Mouse (Mus musculus): ENCODE measurements at regions not wholly inside any gene's neighbourhood (a gene's known extent, or its start where the extent isn't known, plus 50 kb on each side); places are given as distances from the start of the nearest gene placed in this dataset.

DNA sequence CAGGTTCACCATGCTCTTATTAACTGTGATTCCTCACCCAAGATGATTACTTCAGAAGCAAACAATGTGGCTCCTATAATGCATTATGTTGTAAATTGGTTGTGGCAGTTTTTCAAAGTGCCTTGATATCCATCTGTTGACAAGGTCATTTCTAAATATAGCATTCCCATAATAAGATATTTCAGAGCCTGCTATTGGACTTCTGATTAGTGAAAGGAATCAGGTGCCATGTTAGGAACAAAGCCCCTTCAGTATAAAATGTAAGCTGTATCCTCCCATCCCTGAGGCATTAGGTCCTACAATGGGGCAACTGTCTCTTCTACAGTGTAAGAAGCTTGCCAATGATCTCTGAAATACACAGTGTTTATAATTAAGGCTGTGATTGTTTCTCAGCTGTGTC, 130.2 kb upstream of the Tmeff2 start:
- TF ChIP-seq CTCF (IDR thresholded peaks at IDR 0.05; ENCODE audit: low read depth) = no peak
- H3K4me2 ChIP-seq (ENCODE audit: low read depth) = no peak overlapping the region
- H3K27me3 ChIP-seq (ENCODE audit: insufficient read depth, low read length) = no peaks in the 10 kb centered on the region
- no peak overlapping the region for H3K9ac ChIP-seq
- H3K4me1 ChIP-seq (ENCODE audit: insufficient read depth) = no peaks in the 10 kb centered on the region
- no peaks in the 10 kb centered on the region for H3K36me3 ChIP-seq (ENCODE audit: insufficient read depth)
- H3K27ac ChIP-seq (ENCODE audit: low read depth, low read length) = no peak overlapping the region
- no peak overlapping the region for H3K4me3 ChIP-seq (ENCODE audit: low read depth, low read length)
- ATAC-seq = peak; percentile 32
- no peak for DNase-seq
- no peaks in the 10 kb centered on the region for H3K9me3 ChIP-seq (ENCODE audit: low read length)

DNA sequence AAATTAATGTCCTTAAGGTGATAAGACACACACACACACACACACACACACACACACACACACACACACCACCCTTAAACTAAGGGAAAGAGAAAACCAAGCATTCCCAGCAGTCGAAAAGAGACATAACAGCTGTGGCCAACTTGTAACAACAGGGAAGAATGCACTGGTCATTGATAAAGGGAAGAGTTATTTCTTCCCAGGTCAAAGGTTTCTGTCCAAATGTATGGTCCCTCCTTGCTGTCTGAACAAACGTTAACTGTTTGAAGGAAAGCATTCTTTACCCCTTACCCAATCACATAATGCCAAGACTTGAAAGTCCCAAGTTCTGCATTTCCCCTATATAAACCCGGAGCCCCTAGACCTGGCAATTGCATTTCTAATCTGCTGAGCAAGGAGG, 105.2 kb upstream of the Tmeff2 start:
- Histone ChIP-seq H3K4me1 (ENCODE audit: insufficient read depth) (no peaks in the 10 kb centered on the region), H3K27ac (ENCODE audit: low read depth, low read length) (no peak overlapping the region), H3K27me3 (ENCODE audit: insufficient read depth, low read length) (no peaks in the 10 kb centered on the region), H3K9ac (no peak overlapping the region), H3K36me3 (ENCODE audit: insufficient read depth) (no peaks in the 10 kb centered on the region), H3K4me3 (ENCODE audit: low read depth, low read length) (no peak overlapping the region), H3K9me3 (ENCODE audit: low read length) (no peaks in the 10 kb centered on the region), H3K4me2 (ENCODE audit: low read depth) (no peak overlapping the region)
- no peak for TF ChIP-seq CTCF (IDR thresholded peaks at IDR 0.05; ENCODE audit: low read depth)
- DNase-seq (no peak), ATAC-seq (no peak)
- WGBS = 69% methylated on average over 3 of the region's 3 CpGs

DNA sequence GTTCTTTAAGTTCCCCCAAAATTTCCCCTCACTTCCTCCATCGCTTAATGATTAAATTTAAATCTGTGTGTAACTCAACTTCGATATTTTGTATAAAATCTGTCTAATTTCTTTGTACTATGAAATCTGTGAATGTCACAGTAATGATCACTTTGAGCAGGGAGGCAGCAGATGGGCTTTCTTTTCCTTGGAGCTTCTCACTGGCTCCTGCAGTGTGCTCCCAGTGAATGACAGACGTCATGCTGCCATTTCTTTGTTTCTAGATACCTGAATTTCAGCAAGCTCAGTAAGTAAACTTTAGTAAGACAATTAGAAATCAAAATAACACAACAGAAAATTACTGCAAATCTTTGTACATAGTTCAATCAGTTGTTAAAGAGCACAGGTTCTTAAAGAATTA, 102.3 kb upstream of the Tmeff2 start:
- no peak for TF ChIP-seq CTCF (IDR thresholded peaks at IDR 0.05; ENCODE audit: low read depth)
- H3K36me3 ChIP-seq (ENCODE audit: insufficient read depth) = no peaks in the 10 kb centered on the region
- no peak overlapping the region for H3K4me2 ChIP-seq (ENCODE audit: low read depth)
- H3K27me3 ChIP-seq (ENCODE audit: insufficient read depth, low read length) = no peaks in the 10 kb centered on the region
- no peaks in the 10 kb centered on the region for H3K9me3 ChIP-seq (ENCODE audit: low read length)
- WGBS = 20% methylated on average over 3 of the region's 3 CpGs
- ATAC-seq (no peak), DNase-seq (peak; percentile 22)
- H3K4me3 ChIP-seq (ENCODE audit: low read depth, low read length) = no peak overlapping the region
- H3K27ac ChIP-seq (ENCODE audit: low read depth, low read length) = no peak overlapping the region
- no peaks in the 10 kb centered on the region for H3K4me1 ChIP-seq (ENCODE audit: insufficient read depth)
- no peak overlapping the region for H3K9ac ChIP-seq

DNA sequence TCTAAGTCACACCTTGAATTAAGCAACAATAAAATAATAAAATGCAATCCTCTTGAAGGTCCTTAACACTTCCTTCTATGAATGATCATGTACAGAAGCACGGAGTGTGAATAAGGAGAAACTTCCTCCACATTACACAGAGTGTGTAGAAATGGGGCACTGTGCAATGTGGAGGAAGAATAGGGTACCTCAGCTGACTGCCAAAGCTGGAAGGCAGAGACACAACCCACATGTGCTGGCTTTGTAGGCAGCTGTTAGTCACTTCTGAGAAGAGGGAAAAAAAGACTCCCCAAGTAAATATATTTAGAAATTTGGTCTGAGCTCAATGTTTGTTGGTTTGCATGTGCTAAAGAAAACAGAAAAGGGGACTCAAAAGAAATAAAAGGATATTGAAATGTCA, 94.1 kb upstream of the Tmeff2 start:
- no peak for DNase-seq
- TF ChIP-seq CTCF (IDR thresholded peaks at IDR 0.05; ENCODE audit: low read depth) = no peak
- WGBS = 61% methylated on average over 1 of the region's 1 CpGs

DNA sequence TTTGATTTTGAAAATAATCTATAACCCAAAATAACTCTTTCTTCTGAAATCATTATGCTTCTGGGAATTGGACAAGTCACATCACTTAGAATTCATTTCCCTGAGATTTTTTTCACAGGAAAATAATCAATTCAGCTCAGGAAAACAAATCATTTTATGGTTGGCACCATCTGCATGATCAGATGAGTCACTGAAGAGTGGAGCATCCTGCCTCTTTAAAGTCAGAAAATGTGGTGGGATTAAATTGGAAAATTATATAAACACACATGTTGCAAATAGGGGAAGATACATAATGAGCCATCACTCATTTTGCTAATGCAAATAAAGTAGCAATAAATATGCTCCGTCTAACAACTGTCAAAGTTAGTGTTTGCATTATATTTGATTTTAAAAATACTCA, 93.6 kb upstream of the Tmeff2 start:
- Histone ChIP-seq H3K4me1 (ENCODE audit: insufficient read depth) (no peaks in the 10 kb centered on the region), H3K4me3 (ENCODE audit: low read depth, low read length) (no peak overlapping the region), H3K27ac (ENCODE audit: low read depth, low read length) (no peak overlapping the region), H3K27me3 (ENCODE audit: insufficient read depth, low read length) (no peaks in the 10 kb centered on the region), H3K9ac (no peak overlapping the region), H3K9me3 (ENCODE audit: low read length) (no peaks in the 10 kb centered on the region), H3K36me3 (ENCODE audit: insufficient read depth) (no peaks in the 10 kb centered on the region), H3K4me2 (ENCODE audit: low read depth) (no peak overlapping the region)
- no peak for TF ChIP-seq CTCF (IDR thresholded peaks at IDR 0.05; ENCODE audit: low read depth)
- DNase-seq (no peak), ATAC-seq (peak; percentile 38; the same call in 1 of the 2 replicates)
- WGBS = 44% methylated on average over 1 of the region's 1 CpGs

More for the DNA sequence above, 94.1 kb upstream of the Tmeff2 start:
- no peak overlapping the region for H3K4me2 ChIP-seq (ENCODE audit: low read depth)
- H3K36me3 ChIP-seq (ENCODE audit: insufficient read depth) = no peaks in the 10 kb centered on the region
- ATAC-seq = no peak
- no peaks in the 10 kb centered on the region for H3K9me3 ChIP-seq (ENCODE audit: low read length)
- no peak overlapping the region for H3K9ac ChIP-seq
- no peak overlapping the region for H3K27ac ChIP-seq (ENCODE audit: low read depth, low read length)
- H3K4me3 ChIP-seq (ENCODE audit: low read depth, low read length) = no peak overlapping the region
- H3K4me1 ChIP-seq (ENCODE audit: insufficient read depth) = no peaks in the 10 kb centered on the region
- no peaks in the 10 kb centered on the region for H3K27me3 ChIP-seq (ENCODE audit: insufficient read depth, low read length)

DNA sequence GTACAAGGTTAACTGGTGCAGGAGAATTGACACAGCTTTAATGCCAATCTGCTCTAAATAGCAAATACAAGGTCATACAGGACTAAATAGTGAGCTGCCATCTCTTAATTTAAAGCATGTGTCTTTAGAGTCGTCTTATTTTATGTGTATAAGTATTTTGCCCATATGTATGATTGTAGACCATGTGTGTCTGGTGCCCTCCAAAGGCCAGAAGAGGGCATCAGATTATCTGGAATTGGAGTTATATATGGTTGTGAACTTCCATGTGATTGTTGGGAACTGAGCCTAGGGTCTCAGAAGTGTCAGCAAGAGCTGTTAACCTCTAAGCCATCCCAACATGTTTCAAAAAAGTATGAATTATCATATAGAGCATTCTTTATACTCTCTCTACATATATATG, 68.8 kb upstream of the Tmeff2 start:
- Histone ChIP-seq H3K4me3 (ENCODE audit: low read depth, low read length) (no peak overlapping the region), H3K27ac (ENCODE audit: low read depth, low read length) (no peak overlapping the region), H3K4me2 (ENCODE audit: low read depth) (no peak overlapping the region), H3K4me1 (ENCODE audit: insufficient read depth) (no peaks in the 10 kb centered on the region), H3K9ac (no peak overlapping the region), H3K27me3 (ENCODE audit: insufficient read depth, low read length) (no peaks in the 10 kb centered on the region), H3K9me3 (ENCODE audit: low read length) (no peaks in the 10 kb centered on the region), H3K36me3 (ENCODE audit: insufficient read depth) (no peaks in the 10 kb centered on the region)
- TF ChIP-seq CTCF (IDR thresholded peaks at IDR 0.05; ENCODE audit: low read depth) = peak; percentile 24
- DNase-seq (no peak), ATAC-seq (no peak)
- 59% methylated on average over 1 of the region's 1 CpGs for WGBS

DNA sequence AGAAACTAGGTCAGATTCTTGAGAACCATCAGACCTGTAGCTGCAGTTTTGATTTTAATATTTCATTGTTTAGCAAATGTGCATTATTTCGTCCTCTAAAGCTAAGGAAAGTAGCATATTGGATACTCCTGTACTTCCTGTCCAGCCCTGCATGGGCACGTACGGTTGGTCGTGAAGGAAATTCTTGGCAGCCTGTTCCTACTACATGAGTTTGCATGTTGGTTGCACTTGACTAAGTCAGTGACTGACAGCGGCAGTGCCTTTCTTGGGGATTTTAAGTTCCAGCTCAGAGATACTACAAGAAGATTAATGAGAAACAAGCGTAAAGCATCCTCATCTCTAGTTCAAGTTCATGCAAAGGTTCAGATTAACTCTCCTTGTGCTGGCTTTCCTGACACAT, 64.3 kb upstream of the Tmeff2 start:
- Histone ChIP-seq H3K27ac (ENCODE audit: low read depth, low read length) (no peak overlapping the region), H3K4me1 (ENCODE audit: insufficient read depth) (no peaks in the 10 kb centered on the region), H3K4me2 (ENCODE audit: low read depth) (no peak overlapping the region), H3K9me3 (ENCODE audit: low read length) (no peaks in the 10 kb centered on the region), H3K4me3 (ENCODE audit: low read depth, low read length) (no peak overlapping the region), H3K36me3 (ENCODE audit: insufficient read depth) (no peaks in the 10 kb centered on the region), H3K9ac (no peak overlapping the region), H3K27me3 (ENCODE audit: insufficient read depth, low read length) (no peaks in the 10 kb centered on the region)
- no peak for ATAC-seq
- DNase-seq = no peak
- WGBS = 83% methylated on average over 6 of the region's 6 CpGs
- no peak for TF ChIP-seq CTCF (IDR thresholded peaks at IDR 0.05; ENCODE audit: low read depth)

DNA sequence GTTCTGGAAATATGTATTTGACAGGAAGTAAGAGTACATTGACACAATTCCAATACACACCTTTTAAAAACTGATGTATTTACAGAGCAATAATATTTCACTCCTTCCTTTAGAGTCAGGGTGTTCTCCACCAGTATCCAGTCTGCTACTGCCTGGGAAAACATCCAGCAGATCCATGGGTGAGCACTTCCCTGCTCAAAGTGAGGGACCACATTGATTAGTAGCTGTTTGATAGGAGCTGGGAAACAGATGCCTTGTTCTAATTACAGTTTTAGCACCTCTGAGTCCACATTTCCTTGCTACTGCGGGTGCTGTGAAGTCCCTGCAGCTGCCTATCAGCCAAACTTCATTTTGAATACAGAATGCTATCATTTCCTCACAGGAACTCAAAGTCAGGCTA, 53.3 kb upstream of the Tmeff2 start:
- Histone ChIP-seq H3K36me3 (ENCODE audit: insufficient read depth) (no peaks in the 10 kb centered on the region), H3K27ac (ENCODE audit: low read depth, low read length) (no peak overlapping the region), H3K9me3 (ENCODE audit: low read length) (no peaks in the 10 kb centered on the region), H3K4me3 (ENCODE audit: low read depth, low read length) (no peak overlapping the region), H3K4me2 (ENCODE audit: low read depth) (no peak overlapping the region), H3K9ac (no peak overlapping the region), H3K27me3 (ENCODE audit: insufficient read depth, low read length) (no peaks in the 10 kb centered on the region), H3K4me1 (ENCODE audit: insufficient read depth) (no peaks in the 10 kb centered on the region)
- no peak for TF ChIP-seq CTCF (IDR thresholded peaks at IDR 0.05; ENCODE audit: low read depth)
- WGBS = 65% methylated on average over 1 of the region's 1 CpGs
- no peak for DNase-seq
- no peak for ATAC-seq

All from forebrain, postnatal 0 days (tissue).